Mouse (Mus musculus) embryonic facial prominence, embryonic 14.5 days (tissue): Measurements from ENCODE around the gene E130208F15Rik. TPM values are rescaled to one million over a fixed set of nuclear protein-coding genes. Genes with fewer than 3 reads are reported as not detected.

Experiments
- ATAC-seq: fragments of 200-750 bp; cut with Nextera tagmentation; 2 replicates; pipeline ENCODE4 v1.8.0; 2017; ENCODE audit warnings: low read depth, moderate number of reproducible peaks, moderate TSS enrichment
- DNase-seq: peaks from one replicate; pipeline ENCODE4 v3.0.0-alpha.2; 2015; ENCODE audit warnings: low spot score
- H3K27ac ChIP-seq: fragments of 300-500 bp; sonication (generic); replicated peaks from 2 replicates; pipeline ENCODE4 v1.5.1; 2014; ENCODE audit warnings: low read depth, mild to moderate bottlenecking, low read length, moderate library complexity
- H3K27me3 ChIP-seq: fragments of 300-500 bp; sonication (generic); replicated peaks from 2 replicates; pipeline ENCODE4 v1.6.1; 2014; ENCODE audit warnings: low read length; ENCODE audit not compliant: control insufficient read depth, insufficient read depth
- H3K36me3 ChIP-seq: fragments of 300-500 bp; sonication (generic); 2 replicates; pipeline ENCODE4 v1.6.1; 2014; ENCODE audit warnings: low read length, mixed read lengths; ENCODE audit not compliant: control insufficient read depth, insufficient read depth
- H3K4me1 ChIP-seq: fragments of 300-500 bp; sonication (generic); 2 replicates; pipeline ENCODE4 v1.6.1; 2014; ENCODE audit warnings: antibody characterized with exemption, low read length; ENCODE audit not compliant: control insufficient read depth, insufficient read depth
- H3K4me2 ChIP-seq: fragments of 300-500 bp; sonication (generic); 2 replicates; pipeline ENCODE4 v1.6.1; 2014; ENCODE audit warnings: low read depth, mild to moderate bottlenecking, low read length, moderate library complexity, mixed read lengths
- H3K4me3 ChIP-seq: fragments of 300-500 bp; sonication (generic); 2 replicates; pipeline ENCODE4 v1.5.1; 2014; ENCODE audit warnings: low read depth, mild to moderate bottlenecking, low read length
- H3K9ac ChIP-seq: fragments of 300-500 bp; sonication (generic); 2 replicates; pipeline ENCODE4 v1.6.1; 2014; ENCODE audit warnings: low read depth, mild to moderate bottlenecking, low read length, moderate library complexity, mixed read lengths
- H3K9me3 ChIP-seq: fragments of 300-500 bp; sonication (generic); 2 replicates; pipeline ENCODE4 v1.6.1; 2016; ENCODE audit warnings: low read length; ENCODE audit not compliant: control insufficient read depth
- WGBS: fragments of 180-500 bp; shearing (Covaris S2); extraction: QIAGEN DNeasy Blood & Tissue Kit; methylation state at CpG from one replicate; pipeline ENCODE4 v1.1.7; 2014; 5-methylcytosine and 5-hydroxymethylcytosine counted together
- polyA plus RNA-seq: library from polyadenylated mRNA; unstranded; fragments of >200 nt; fragmentation: Nextera tagmentation; extraction: Ambion mirVana; gene quantifications from 2 replicates; pipeline ENCODE4 v1.2.1, GENCODE M21; 2014

E130208F15Rik gene
- not detected in 2 replicates for polyA plus RNA-seq

DNA sequence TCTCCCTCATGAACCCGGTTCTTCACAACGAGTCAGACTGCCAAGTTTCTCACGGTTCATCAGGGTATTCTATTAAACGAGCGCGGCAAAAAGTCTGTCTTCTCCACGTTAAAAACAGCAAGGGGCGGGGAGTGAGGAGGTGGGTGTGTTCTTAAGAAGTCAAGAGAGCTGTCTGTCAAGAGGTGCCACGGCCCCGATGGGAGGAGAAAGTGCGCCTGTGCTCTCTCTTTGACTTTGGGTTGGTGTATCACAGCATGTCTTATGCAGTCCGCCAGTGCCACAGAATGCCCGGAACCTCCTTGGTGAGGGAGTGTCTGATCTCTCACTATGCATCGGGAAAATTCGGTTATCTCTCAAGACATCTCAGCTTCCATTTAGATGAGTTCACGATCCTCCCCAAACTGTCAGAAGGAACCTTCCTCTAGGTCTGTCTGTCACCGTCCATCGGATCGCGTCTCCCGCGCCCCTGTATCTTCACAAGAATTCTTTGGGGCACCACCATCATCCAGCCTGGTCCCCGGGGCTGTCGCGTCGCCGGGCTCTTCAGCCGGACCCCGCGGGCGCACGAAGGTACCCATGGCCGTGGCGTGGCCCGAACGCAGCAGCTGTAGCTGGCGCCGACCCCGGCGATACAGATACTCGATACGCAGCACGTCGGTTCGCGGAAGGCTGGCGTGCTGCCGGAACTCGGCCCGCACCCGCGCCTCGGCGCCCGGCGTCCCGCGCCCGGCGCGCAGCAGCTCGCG lies at the start of gene E130208F15Rik:
TSS of gene E130208F15Rik (plus strand) at position 202 of the 746 bp plus-strand sequence.
- peak within 1 kb of the TSS; percentile 82 for H3K4me2 ChIP-seq
- under 1% methylated on average over 44 of the region's 63 CpGs for WGBS
- peak within 1 kb of the TSS; percentile 89 for H3K4me3 ChIP-seq

DNA sequence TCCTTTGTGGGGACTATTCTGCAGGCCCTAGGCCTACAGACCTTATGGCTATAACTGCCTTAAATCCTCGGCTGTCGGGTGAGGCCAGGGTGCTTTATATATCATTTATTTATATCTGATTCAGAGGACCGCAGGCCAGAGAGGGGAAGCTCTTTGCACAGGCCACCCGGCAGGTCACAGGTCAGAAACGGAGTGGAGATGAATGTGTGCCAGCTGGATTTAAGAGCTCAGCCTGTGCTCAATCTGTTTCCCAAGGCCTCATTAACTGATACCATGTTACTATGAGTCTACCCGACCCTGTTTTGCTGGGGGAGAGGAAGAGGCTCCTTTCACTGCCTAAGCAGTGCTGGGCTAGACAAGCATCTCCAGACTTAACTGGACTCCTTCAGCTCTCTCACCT lies 47.2 kb upstream of the E130208F15Rik start:
- Histone ChIP-seq H3K4me2 (no peak overlapping the region), H3K4me3 (no peak overlapping the region), H3K9ac (no peak overlapping the region), H3K36me3 (0 out of 2 replicates have a peak, but pooled peaks cover 7% of the 10 kb centered on the region), H3K27me3 (no peaks in the 10 kb centered on the region), H3K4me1 (no peaks in the 10 kb centered on the region), H3K9me3 (no peaks in the 10 kb centered on the region), H3K27ac (no peak overlapping the region)
- no peak for DNase-seq
- ATAC-seq = no peak
- whole genome bisulfite sequencing = 80% methylated on average over 6 of the region's 6 CpGs

More for the DNA sequence above, at the start of gene E130208F15Rik:
- H3K36me3 ChIP-seq = 0 out of 2 replicates have a peak, but pooled peaks cover 5% of the 10 kb centered on the region
- ATAC-seq (peak; percentile 67), DNase-seq (peak; percentile 93)
- peak within 1 kb of the TSS; percentile 89 for H3K27ac ChIP-seq
- H3K9me3 ChIP-seq = no peaks in the 10 kb centered on the region
- no peaks in the 10 kb centered on the region for H3K27me3 ChIP-seq
- peaks cover 8% of the 10 kb centered on the region; the same call in 1 of the 2 replicates for H3K4me1 ChIP-seq
- H3K9ac ChIP-seq = peak within 1 kb of the TSS; percentile 89

DNA sequence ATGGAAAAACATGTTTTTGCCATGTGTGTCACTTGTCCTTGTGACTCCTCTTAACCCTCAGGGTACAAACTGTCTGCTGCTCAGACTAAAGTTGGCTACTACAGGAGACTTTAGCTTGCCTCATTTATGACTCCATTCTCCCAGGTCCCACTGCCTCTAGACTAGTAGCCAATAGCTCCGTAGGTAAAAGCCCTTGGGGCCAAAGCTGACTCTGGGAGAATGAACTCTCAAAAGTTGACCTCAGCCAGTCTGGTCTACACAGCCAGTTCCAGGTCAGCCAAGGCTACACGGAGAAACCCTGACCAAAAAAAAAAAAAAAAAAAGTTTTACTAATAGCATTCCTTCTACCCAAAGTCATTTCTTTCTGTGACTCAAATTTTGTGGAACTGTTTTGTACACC lies 42.6 kb upstream of the E130208F15Rik start:
- H3K4me2 ChIP-seq = peak overlapping the region; percentile 95
- H3K4me3 ChIP-seq = no peak overlapping the region
- no peaks in the 10 kb centered on the region for H3K9me3 ChIP-seq
- H3K36me3 ChIP-seq = no peaks in the 10 kb centered on the region
- H3K9ac ChIP-seq = no peak overlapping the region
- 54% methylated on average over 2 of the region's 2 CpGs for WGBS
- no peaks in the 10 kb centered on the region for H3K27me3 ChIP-seq
- DNase-seq (no peak), ATAC-seq (no peak)
- H3K4me1 ChIP-seq = 0 out of 2 replicates have a peak, but pooled peaks cover 4% of the 10 kb centered on the region
- H3K27ac ChIP-seq = no peak overlapping the region

DNA sequence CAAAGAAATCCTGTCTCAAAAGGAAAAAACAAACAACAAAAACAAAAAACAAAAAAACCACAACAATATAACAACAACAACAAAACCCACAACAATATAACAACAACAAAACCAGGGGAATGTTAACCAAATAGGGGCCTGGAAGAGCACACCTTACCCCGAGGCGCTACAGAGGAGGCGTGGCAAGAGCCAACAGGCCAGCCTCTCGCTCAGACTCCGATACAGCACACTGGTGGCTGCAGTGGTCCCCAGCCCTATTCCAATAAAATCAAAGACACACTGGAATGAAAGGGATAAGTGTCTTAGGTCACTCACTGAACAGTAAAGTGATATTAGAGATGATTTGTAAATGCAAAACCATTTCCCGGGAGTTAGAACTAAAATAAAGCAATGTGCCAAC lies 42.0 kb upstream of the E130208F15Rik start:
- Histone ChIP-seq H3K27ac (no peak overlapping the region; the same call in 1 of the 2 replicates), H3K36me3 (no peaks in the 10 kb centered on the region), H3K27me3 (no peaks in the 10 kb centered on the region), H3K4me3 (peak overlapping the region; percentile 75), H3K9ac (peak overlapping the region; percentile 60; the same call in 1 of the 2 replicates), H3K4me1 (0 out of 2 replicates have a peak, but pooled peaks cover 4% of the 10 kb centered on the region), H3K4me2 (peak overlapping the region; percentile 95), H3K9me3 (no peaks in the 10 kb centered on the region)
- DNase-seq = peak; percentile 19
- no peak for ATAC-seq
- WGBS = 0% methylated on average over 6 of the region's 6 CpGs

DNA sequence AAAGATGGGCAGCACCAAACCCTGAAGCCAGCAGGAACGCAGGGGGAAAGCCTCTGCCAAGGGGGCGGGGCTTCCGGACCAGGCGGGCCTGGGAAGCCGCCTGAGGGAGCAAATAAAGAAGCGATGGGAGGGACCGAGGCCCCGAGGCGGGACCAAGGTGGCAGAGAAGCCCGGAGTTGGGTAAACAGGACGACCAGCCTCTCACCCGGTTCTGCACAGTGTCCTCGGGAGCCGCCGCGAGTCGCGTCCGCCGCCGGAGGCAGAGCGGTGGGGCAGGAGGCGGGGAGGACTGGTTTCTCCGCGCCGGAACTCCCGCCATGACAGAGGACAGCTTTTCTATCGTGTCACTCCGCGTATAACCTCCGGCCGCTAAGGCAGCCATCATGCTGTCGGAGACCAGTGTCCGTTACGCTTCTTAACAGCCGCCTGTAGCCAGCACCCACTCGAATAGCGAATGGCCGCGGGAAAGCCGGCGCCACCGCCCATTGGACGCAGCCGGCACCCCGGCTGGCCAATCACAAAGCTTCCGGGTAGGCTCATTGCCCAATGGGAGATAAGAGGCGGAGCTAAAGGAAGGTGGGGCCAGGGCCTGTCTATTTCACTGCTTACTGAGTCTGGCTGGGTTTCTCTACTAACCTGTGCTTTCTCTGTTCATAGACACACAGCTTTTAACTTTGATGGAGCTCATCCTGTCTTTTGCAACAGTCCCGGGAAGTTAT lies 41.4 kb upstream of the E130208F15Rik start, which contains the start of the genes Thap8 and Wdr62:
TSS of gene Thap8 (plus strand) at position 144 of the 719 bp plus-strand sequence.
TSS of gene Wdr62 (minus strand) at position 469 of the 719 bp plus-strand sequence.
- Histone ChIP-seq H3K9ac (peak within 1 kb of the TSS; percentile 66), H3K4me1 (0 out of 2 replicates have a peak, but pooled peaks cover 4% of the 10 kb centered on the region), H3K27ac (peak within 1 kb of the TSS; percentile 95), H3K36me3 (no peaks in the 10 kb centered on the region), H3K9me3 (no peaks in the 10 kb centered on the region), H3K4me2 (peak within 1 kb of the TSS; percentile 95), H3K27me3 (no peaks in the 10 kb centered on the region), H3K4me3 (peak within 1 kb of the TSS; percentile 75)
- DNase-seq = peak; percentile 97
- peak; percentile 96 for ATAC-seq
- under 1% methylated on average over 45 of the region's 49 CpGs for WGBS

DNA sequence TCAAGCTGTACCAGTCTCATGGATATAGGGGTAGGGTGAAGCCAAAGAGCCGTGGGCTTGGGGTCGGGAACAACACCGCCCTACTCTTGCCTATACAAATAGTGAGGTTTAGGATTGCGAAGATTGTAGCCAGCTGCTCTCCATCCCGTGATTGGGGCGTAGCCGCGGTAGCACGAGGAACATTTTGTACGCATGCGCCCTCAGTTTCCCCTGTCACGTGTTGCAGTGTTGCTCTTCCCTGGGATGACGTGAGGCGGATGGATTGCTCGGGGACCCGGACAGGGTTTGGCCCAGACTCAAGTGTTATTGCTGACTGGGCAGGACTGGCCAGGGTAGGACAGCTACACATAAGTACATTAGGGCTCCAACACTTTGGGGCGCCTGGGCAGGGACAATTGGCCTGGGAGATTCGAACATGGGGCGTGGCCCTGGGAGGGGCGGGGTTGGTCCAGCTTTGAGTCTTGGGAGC lies 40.8 kb upstream of the E130208F15Rik start:
- DNase-seq (peak; percentile 96), ATAC-seq (peak; percentile 85)
- H3K27ac ChIP-seq = peak overlapping the region; percentile 95
- peak overlapping the region; percentile 95 for H3K4me2 ChIP-seq
- H3K4me1 ChIP-seq = 0 out of 2 replicates have a peak, but pooled peaks cover 4% of the 10 kb centered on the region
- H3K27me3 ChIP-seq = no peaks in the 10 kb centered on the region
- H3K4me3 ChIP-seq = peak overlapping the region; percentile 75
- under 1% methylated on average over 19 of the region's 20 CpGs for WGBS
- no peaks in the 10 kb centered on the region for H3K9me3 ChIP-seq
- no peaks in the 10 kb centered on the region for H3K36me3 ChIP-seq
- peak overlapping the region; percentile 66 for H3K9ac ChIP-seq

DNA sequence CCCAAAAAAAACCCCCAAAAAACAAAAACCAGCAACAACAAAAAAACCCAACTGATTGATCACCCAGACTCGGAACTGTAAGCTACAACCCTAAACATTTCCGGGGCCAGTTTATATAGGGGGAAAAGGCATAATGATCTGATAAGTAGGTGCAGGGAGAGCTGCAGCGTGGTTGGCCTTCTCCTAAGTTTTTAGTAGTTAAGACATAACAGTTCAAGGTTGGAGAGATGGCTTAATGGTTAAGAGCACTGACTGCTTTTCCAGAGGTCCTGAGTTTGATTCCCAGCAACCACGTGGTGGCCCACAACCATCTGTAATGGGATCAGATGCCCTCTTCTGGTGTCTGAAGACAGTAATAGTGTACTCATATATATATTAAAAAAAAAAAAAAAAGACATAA lies 40.0 kb upstream of the E130208F15Rik start:
- no peaks in the 10 kb centered on the region for H3K27me3 ChIP-seq
- H3K9me3 ChIP-seq = no peaks in the 10 kb centered on the region
- no peak overlapping the region for H3K9ac ChIP-seq
- H3K27ac ChIP-seq = no peak overlapping the region
- peak overlapping the region; percentile 95; the same call in 1 of the 2 replicates for H3K4me2 ChIP-seq
- ATAC-seq (no peak), DNase-seq (no peak)
- 75% methylated on average over 4 of the region's 4 CpGs for WGBS
- H3K36me3 ChIP-seq = no peaks in the 10 kb centered on the region
- 0 out of 2 replicates have a peak, but pooled peaks cover 4% of the 10 kb centered on the region for H3K4me1 ChIP-seq
- H3K4me3 ChIP-seq = peak overlapping the region; percentile 75; the same call in 1 of the 2 replicates

DNA sequence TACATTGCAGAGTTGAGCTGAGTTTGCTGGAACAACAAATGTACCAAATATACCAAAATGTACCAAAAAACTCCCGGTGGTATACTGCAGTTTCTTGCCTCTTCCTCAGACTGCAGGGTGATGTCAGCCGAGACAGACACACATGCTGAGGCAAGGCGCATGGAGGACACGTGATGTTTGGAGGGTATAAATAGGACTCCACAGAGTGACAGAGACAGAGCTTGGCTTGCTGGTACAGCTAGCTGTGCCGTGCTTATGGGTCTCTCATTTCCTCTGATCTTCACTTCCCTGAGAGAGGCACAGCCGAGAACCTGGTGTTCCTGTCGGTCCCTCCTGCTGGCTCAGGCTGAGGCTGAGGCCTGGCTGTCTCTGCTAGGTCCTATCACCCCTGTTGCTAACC lies 38.8 kb upstream of the E130208F15Rik start:
- DNase-seq = no peak
- Histone ChIP-seq H3K9ac (no peak overlapping the region), H3K4me3 (no peak overlapping the region), H3K36me3 (no peaks in the 10 kb centered on the region), H3K27ac (no peak overlapping the region), H3K4me1 (0 out of 2 replicates have a peak, but pooled peaks cover 4% of the 10 kb centered on the region), H3K4me2 (no peak overlapping the region), H3K27me3 (no peaks in the 10 kb centered on the region), H3K9me3 (no peaks in the 10 kb centered on the region)
- no peak for ATAC-seq
- 81% methylated on average over 7 of the region's 7 CpGs for WGBS
